Mouse (Mus musculus): Measurements from ENCODE around the gene Gm3139. TPM values are rescaled to one million over a fixed set of nuclear protein-coding genes. Genes with fewer than 3 reads are reported as not detected.

The Gm3139 gene
- polyA plus RNA-seq (2012; rRNA removed) = not detected in 2 replicates

GRCm38 (mm10) chr5:94525987-94526386 lies at the start of gene Gm3139:
Gm3139 (plus strand) TSS chr5:94526287.

Other genes with a start within 250 kb of the Gm3139 start
- gene A430089I19Rik, start 219.5 kb upstream of the Gm3139 start, polyA plus RNA-seq (2012; rRNA removed) = 0.02 TPM in 1 of 2 replicates, not detected in the other
- gene Gm6502, start 211.9 kb upstream of the Gm3139 start, polyA plus RNA-seq (2012; rRNA removed) = not detected in 2 replicates
- gene AA792892, start 186.5 kb upstream of the Gm3139 start, polyA plus RNA-seq (2012; rRNA removed) = not detected in 2 replicates
- gene Gm7682, start 80.5 kb upstream of the Gm3139 start, polyA plus RNA-seq (2012; rRNA removed) = not detected in 2 replicates
- gene Gm3147, start 90.1 kb downstream of the Gm3139 start, polyA plus RNA-seq (2012; rRNA removed) = not detected in 2 replicates
- not detected in 2 replicates for gene Gm6509, start 97.7 kb downstream of the Gm3139 start, polyA plus RNA-seq (2012; rRNA removed)
- not detected in 2 replicates for gene Gm6205, start 122.1 kb downstream of the Gm3139 start, polyA plus RNA-seq (2012; rRNA removed)

Data from central nervous system, embryonic 11.5 days (tissue).